Mouse (Mus musculus) right cerebral cortex, postnatal 10 days (tissue): ENCODE measurements around the gene Gpalpp1.
A peak's percentile ranks its signal among the peaks of the same experiment; 100 is the strongest.

Experiments
- DNase-seq, 2 experiments: peaks; one replicate each; pipeline ENCODE4 v3.0.0; 2021; ENCODE audit warnings: low spot score in 2 of 2

The Gpalpp1 gene

GRCm38 (mm10) chr14:76110396-76111221 lies at the start of gene Gpalpp1, which contains the start of gene Nufip1:
Gene Gpalpp1, minus strand, starts transcription at chr14:76110760.
Gene Nufip1, plus strand, starts transcription at chr14:76110891.
- DNase-seq: peak; percentile 94 to 97

- no peak for DNase-seq
These were observed 47.7 kb upstream of the Gpalpp1 start for GRCm38 (mm10) chr14:76158192-76158785.

GRCm38 (mm10) chr14:76153828-76154227 lies 43.3 kb upstream of the Gpalpp1 start:
- DNase-seq: no peak

- peak; percentile 38 to 46 for DNase-seq
These were observed 42.6 kb upstream of the Gpalpp1 start for GRCm38 (mm10) chr14:76153003-76153675.

GRCm38 (mm10) chr14:76152162-76153002 lies 41.8 kb upstream of the Gpalpp1 start:
- peak; percentile 96 for DNase-seq

- DNase-seq: no peak
These were observed 41.2 kb upstream of the Gpalpp1 start for GRCm38 (mm10) chr14:76151820-76152161.

GRCm38 (mm10) chr14:76151011-76151410 lies 40.5 kb upstream of the Gpalpp1 start:
- DNase-seq: no peak

- DNase-seq: no peak
These were observed 39.9 kb upstream of the Gpalpp1 start for GRCm38 (mm10) chr14:76150499-76150898.

GRCm38 (mm10) chr14:76149531-76150179 lies 39.1 kb upstream of the Gpalpp1 start:
- DNase-seq: peak; percentile 50 to 55

- DNase-seq: no peak
These were observed 37.7 kb upstream of the Gpalpp1 start for GRCm38 (mm10) chr14:76148294-76148693.

GRCm38 (mm10) chr14:76147061-76147460 lies 36.5 kb upstream of the Gpalpp1 start:
- DNase-seq: no peak

- no peak for DNase-seq
These were observed 35.3 kb upstream of the Gpalpp1 start for GRCm38 (mm10) chr14:76145868-76146267.

GRCm38 (mm10) chr14:76145248-76145647 lies 34.7 kb upstream of the Gpalpp1 start:
- DNase-seq: no peak

GRCm38 (mm10) chr14:76134975-76135374 lies 24.4 kb upstream of the Gpalpp1 start:
- DNase-seq: no peak

GRCm38 (mm10) chr14:76128174-76128573 lies 17.6 kb upstream of the Gpalpp1 start:
- no peak for DNase-seq

- peak in 1 of 2 experiments; percentile 0 for DNase-seq
These were observed 16.8 kb upstream of the Gpalpp1 start for GRCm38 (mm10) chr14:76127311-76127710.

- peak in 1 of 2 experiments; percentile 15 for DNase-seq
These were observed 12.1 kb upstream of the Gpalpp1 start for GRCm38 (mm10) chr14:76122663-76123058.

GRCm38 (mm10) chr14:76121901-76122662 lies 11.5 kb upstream of the Gpalpp1 start:
- peak; percentile 53 to 71 for DNase-seq

GRCm38 (mm10) chr14:76120472-76120871 lies 9.9 kb upstream of the Gpalpp1 start:
- peak; percentile 37 to 50 for DNase-seq

GRCm38 (mm10) chr14:76118963-76119362 lies 8.4 kb upstream of the Gpalpp1 start:
- DNase-seq: no peak
